Mouse (Mus musculus) cerebellum, adult 2 months (tissue): ENCODE measurements around the gene Cables2. TPM values are rescaled to one million over a fixed set of nuclear protein-coding genes. Genes with fewer than 3 reads are reported as not detected.
"Not testable (repeated sequence)": the region's sequence is repeated elsewhere in the genome, so short reads cannot be mapped to it uniquely, and the experiment has no call there.

Source experiments
- DNase-seq, 2 experiments: peaks; one replicate each; pipeline ENCODE4 v3.0.0; 2021
- H3K27ac ChIP-seq: fragments of 200-500 bp; 2 replicates; pipeline ENCODE4 v1.5.1; 2012; ENCODE audit warnings: low read length, control low read depth, inconsistent platforms; ENCODE audit not compliant: insufficient read depth
- H3K27me3 ChIP-seq: fragments of 200-500 bp; 2 replicates; pipeline ENCODE4 v1.6.1; 2012; ENCODE audit warnings: inconsistent platforms, mild to moderate bottlenecking, low read length, moderate library complexity; ENCODE audit not compliant: control insufficient read depth, insufficient read depth
- H3K4me1 ChIP-seq: fragments of 200-500 bp; 2 replicates; pipeline ENCODE4 v1.6.1; 2011; ENCODE audit warnings: low read length; ENCODE audit not compliant: control insufficient read depth, insufficient read depth
- H3K4me3 ChIP-seq: fragments of 200-500 bp; replicated peaks from 2 replicates; pipeline ENCODE3; 2011; ENCODE audit warnings: mild to moderate bottlenecking, low read depth, low read length, control low read depth; ENCODE audit not compliant: insufficient read depth
- CTCF ChIP-seq: fragments of 200-500 bp; IDR thresholded peaks from 2 replicates; pipeline ENCODE4 v1.5.1; 2011; ENCODE audit warnings: low read depth, mild to moderate bottlenecking, control low read depth, low read length, moderate library complexity, borderline replicate concordance; ENCODE audit not compliant: insufficient read depth
- POLR2A ChIP-seq: fragments of 200-500 bp; IDR thresholded peaks from 2 replicates; pipeline ENCODE4 v1.6.1; 2011; ENCODE audit warnings: low read length, control low read depth, borderline replicate concordance; ENCODE audit not compliant: insufficient read depth
- WGBS: fragments of 180-500 bp; shearing (Covaris S2); methylation state at CpG from one replicate; pipeline ENCODE4 v1.1.7; 2018; 5-methylcytosine and 5-hydroxymethylcytosine counted together
- polyA plus RNA-seq: library from polyadenylated mRNA; depleted of rRNA; stranded (reverse); fragments of >200 nt; gene quantifications from 2 replicates; pipeline ENCODE4 v1.2.3, GENCODE M21; 2012

The Cables2 gene
- polyA plus RNA-seq, 1 experiment: 51.7 TPM

GRCm38 (mm10) chr2:180267955-180268354 is 5.3 kb downstream of the Cables2 start:
- peaks cover 14% of the 10 kb centered on the region for H3K4me1 ChIP-seq
- 49% methylated on average over 2 of the region's 2 CpGs for WGBS
- TF ChIP-seq CTCF (no peak), POLR2A (no peak)
- DNase-seq: no peak
- no peak overlapping the region for H3K27ac ChIP-seq
- H3K4me3 ChIP-seq: no peak overlapping the region
- H3K27me3 ChIP-seq: no peaks in the 10 kb centered on the region

GRCm38 (mm10) chr2:180262891-180263290 is 10.4 kb downstream of the Cables2 start:
- Histone ChIP-seq H3K4me1 (peaks cover 20% of the 10 kb centered on the region), H3K27ac (no peak overlapping the region), H3K27me3 (no peaks in the 10 kb centered on the region), H3K4me3 (no peak overlapping the region)
- TF ChIP-seq CTCF (no peak), POLR2A (no peak)
- 64% methylated on average over 10 of the region's 10 CpGs for WGBS
- no peak for DNase-seq

GRCm38 (mm10) chr2:180262441-180262840 is 10.9 kb downstream of the Cables2 start:
- Histone ChIP-seq H3K27me3 (no peaks in the 10 kb centered on the region), H3K27ac (peak overlapping the region; percentile 65), H3K4me3 (no peak overlapping the region), H3K4me1 (peaks cover 20% of the 10 kb centered on the region)
- no peak for TF ChIP-seq CTCF
- no peak for TF ChIP-seq POLR2A
- DNase-seq: no peak
- 64% methylated on average over 3 of the region's 3 CpGs for WGBS

- Histone ChIP-seq H3K27ac (peak overlapping the region; percentile 65), H3K4me3 (no peak overlapping the region), H3K27me3 (no peaks in the 10 kb centered on the region), H3K4me1 (peaks cover 20% of the 10 kb centered on the region)
- WGBS: 32% methylated on average over 7 of the region's 7 CpGs
- no peak for DNase-seq
- TF ChIP-seq CTCF: no peak
- no peak for TF ChIP-seq POLR2A
These were observed 11.4 kb downstream of the Cables2 start for GRCm38 (mm10) chr2:180261901-180262300.

- WGBS: 53% methylated on average over 8 of the region's 8 CpGs
- TF ChIP-seq CTCF: no peak
- TF ChIP-seq POLR2A: no peak
- H3K27ac ChIP-seq: no peak overlapping the region
- peaks cover 25% of the 10 kb centered on the region for H3K4me1 ChIP-seq
- DNase-seq: no peak
- no peaks in the 10 kb centered on the region for H3K27me3 ChIP-seq
- no peak overlapping the region for H3K4me3 ChIP-seq
These were observed 12.5 kb downstream of the Cables2 start for GRCm38 (mm10) chr2:180260610-180261480.

GRCm38 (mm10) chr2:180259826-180260609 is 13.3 kb downstream of the Cables2 start:
- peaks cover 25% of the 10 kb centered on the region for H3K4me1 ChIP-seq
- DNase-seq, H3K27me3 ChIP-seq, H3K4me3 ChIP-seq, H3K27ac ChIP-seq: not testable (repeated sequence)
- WGBS: 52% methylated on average over 17 of the region's 17 CpGs

GRCm38 (mm10) chr2:180258951-180259484 is 14.3 kb downstream of the Cables2 start:
- H3K27ac ChIP-seq, H3K27me3 ChIP-seq, DNase-seq, H3K4me3 ChIP-seq: not testable (repeated sequence)
- peaks cover 25% of the 10 kb centered on the region for H3K4me1 ChIP-seq
- 68% methylated on average over 10 of the region's 10 CpGs for WGBS
